Mouse (Mus musculus) cerebellum, adult 2 months (tissue): ENCODE results near the gene Slc6a14.

ENCODE experiments used
- CTCF ChIP-seq: fragments of 200-500 bp; IDR thresholded peaks from 2 replicates; pipeline ENCODE4 v1.5.1; 2011; ENCODE audit warnings: low read depth, mild to moderate bottlenecking, control low read depth, low read length, moderate library complexity, borderline replicate concordance; ENCODE audit not compliant: insufficient read depth
- POLR2A ChIP-seq: fragments of 200-500 bp; IDR thresholded peaks from 2 replicates; pipeline ENCODE4 v1.6.1; 2011; ENCODE audit warnings: low read length, control low read depth, borderline replicate concordance; ENCODE audit not compliant: insufficient read depth

- no peak for TF ChIP-seq CTCF
- TF ChIP-seq POLR2A: no peak
These were observed 10.2 kb upstream of the Slc6a14 start for GRCm38 (mm10) chrX:21704470-21704869.
